Mouse (Mus musculus): ENCODE results near the gene Armc6.

Gene Armc6

DNA sequence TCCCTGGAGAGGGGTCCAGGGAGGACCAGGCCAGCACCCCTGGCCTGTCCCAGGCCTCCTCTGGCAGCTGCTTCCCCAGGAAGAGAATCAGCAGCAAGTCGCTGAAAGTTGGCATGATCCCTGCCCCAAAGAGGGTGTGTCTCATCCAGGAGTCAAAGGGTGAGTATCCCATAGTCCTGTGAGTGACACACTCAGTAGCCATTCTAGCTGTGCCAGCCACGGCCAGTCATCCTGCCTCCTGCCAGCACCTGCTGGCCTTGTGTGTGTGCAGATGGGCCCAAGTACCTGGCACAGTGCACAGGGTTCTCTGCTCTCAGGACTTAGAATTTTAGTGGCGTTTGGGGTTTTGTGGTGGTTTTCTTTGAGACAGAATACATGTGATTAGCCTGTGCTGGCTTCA is 23.2 kb upstream of the Armc6 start:
- Histone ChIP-seq H3K36me3 (ENCODE audit: control insufficient read depth, insufficient read depth, low read length, poor library complexity, severe bottlenecking) (peaks cover 10% of the 10 kb centered on the region), H3K27me3 (ENCODE audit: control insufficient read depth, insufficient read depth, low read length, poor library complexity, severe bottlenecking) (no peaks in the 10 kb centered on the region)
- DNase-seq (ENCODE audit: low read depth, low spot score): no peak

DNA sequence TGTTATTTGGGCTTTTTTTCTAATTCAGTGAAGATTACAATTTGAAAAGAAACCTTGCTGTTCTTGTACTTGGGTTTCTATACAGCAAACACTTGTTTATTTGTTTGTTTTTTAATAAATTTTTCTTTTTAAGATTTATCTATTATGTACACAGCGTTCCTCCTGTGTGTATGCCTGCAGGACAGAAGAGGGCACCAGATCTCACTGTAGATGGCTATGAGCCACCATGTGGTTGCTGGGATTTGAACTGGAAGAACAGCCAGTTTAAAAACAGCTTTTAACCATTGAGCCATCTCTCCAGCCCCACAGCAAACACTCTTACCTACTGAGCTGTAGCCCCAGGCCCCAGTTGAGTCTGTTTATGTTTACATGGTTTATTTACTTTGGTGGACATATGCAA is 20.4 kb upstream of the Armc6 start:
- peaks cover 14% of the 10 kb centered on the region for H3K36me3 ChIP-seq (ENCODE audit: control insufficient read depth, insufficient read depth, low read length, poor library complexity, severe bottlenecking)

DNA sequence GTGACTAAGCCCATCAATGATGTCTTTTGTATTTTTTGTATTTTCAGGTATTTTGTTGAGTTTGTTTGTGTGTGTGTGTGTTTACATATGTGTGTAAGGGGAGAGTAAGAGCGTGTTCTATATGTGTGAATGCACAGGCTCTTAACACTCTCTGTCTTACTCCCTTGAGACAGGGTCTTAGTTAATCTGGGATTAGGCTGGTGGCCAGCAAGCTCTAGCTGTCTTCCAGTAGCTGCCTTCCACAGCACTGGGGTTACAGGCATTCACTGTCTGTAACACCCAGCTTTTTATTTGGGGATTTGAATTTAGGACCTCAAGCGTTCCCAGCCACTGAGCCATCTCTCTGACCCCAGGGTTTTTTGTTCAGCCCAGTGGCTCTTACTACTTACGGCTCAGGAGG is 13.6 kb upstream of the Armc6 start:
- peaks cover 31% of the 10 kb centered on the region for H3K36me3 ChIP-seq (ENCODE audit: control insufficient read depth, insufficient read depth, low read length, poor library complexity, severe bottlenecking)
- DNase-seq (ENCODE audit: low read depth, low spot score): no peak
- no peaks in the 10 kb centered on the region for H3K27me3 ChIP-seq (ENCODE audit: control insufficient read depth, insufficient read depth, low read length, poor library complexity, severe bottlenecking)

More for the DNA sequence above, 20.4 kb upstream of the Armc6 start:
- H3K27me3 ChIP-seq (ENCODE audit: control insufficient read depth, insufficient read depth, low read length, poor library complexity, severe bottlenecking): no peaks in the 10 kb centered on the region
- DNase-seq (ENCODE audit: low read depth, low spot score): no peak

DNA sequence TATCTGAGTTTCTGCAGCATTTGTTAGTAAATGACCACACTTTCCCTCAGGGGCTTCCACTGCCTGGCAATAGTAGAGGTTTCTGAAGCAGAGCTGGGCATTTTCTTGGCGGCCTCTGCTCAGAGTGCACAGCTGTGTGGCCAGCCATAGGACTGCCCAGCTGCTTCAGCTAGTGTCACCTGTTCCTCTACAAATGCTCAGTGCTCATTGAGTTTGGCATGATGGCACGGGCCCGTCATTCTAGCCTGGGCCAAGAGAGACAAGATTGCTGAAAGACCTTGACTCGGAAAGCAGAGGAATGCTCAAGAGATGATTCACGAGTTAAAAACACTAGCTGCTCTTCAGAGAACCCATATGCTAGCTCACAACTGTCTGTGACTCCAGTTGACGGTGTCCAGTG is 12.4 kb upstream of the Armc6 start:
- H3K36me3 ChIP-seq (ENCODE audit: control insufficient read depth, insufficient read depth, low read length, poor library complexity, severe bottlenecking): peaks cover 34% of the 10 kb centered on the region
- no peaks in the 10 kb centered on the region for H3K27me3 ChIP-seq (ENCODE audit: control insufficient read depth, insufficient read depth, low read length, poor library complexity, severe bottlenecking)
- no peak for DNase-seq (ENCODE audit: low read depth, low spot score)

DNA sequence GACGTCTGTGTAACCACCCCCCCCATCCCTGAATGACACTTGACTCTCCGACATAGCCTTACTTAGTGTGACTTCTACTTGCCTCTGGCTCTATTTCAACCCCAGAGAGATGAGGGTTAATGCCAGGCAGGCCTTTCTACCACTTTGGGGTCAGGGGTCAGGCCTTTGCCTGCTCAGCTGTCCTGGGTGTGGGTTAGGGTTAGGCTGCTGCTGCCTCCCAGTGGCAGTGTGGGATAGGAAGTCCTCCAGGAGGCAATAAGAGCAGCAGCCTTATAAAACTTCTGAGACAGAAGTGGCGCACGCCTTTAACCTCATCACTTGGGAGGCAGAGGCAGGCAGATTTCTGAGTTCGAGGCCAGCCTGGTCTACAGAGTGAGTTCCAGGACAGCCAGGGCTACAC is 6.4 kb upstream of the Armc6 start:
- Histone ChIP-seq H3K27me3 (ENCODE audit: control insufficient read depth, insufficient read depth, low read length, poor library complexity, severe bottlenecking) (no peaks in the 10 kb centered on the region), H3K36me3 (ENCODE audit: control insufficient read depth, insufficient read depth, low read length, poor library complexity, severe bottlenecking) (peaks cover 22% of the 10 kb centered on the region)
- DNase-seq (ENCODE audit: low read depth, low spot score): peak; percentile 35

DNA sequence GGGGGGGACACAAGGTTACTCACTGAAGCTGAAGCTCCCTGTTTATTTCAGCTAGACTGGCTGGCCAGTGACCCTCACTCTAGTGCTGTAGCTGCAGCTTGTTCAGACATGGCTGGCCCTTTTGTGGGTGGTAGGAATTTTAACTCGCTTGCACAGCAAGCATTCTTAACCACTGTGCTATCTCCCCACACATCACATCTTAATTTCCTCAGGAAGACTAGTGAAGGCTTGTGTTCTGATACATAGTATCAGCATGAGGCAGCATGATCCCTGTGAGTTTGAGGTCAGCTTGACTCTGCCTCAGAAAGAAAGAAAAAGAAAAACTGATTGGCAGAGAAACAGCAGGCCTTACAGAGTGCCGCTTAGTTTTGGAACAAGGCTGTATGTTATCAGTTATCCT is 3.6 kb upstream of the Armc6 start:
- no peak for DNase-seq (ENCODE audit: low read depth, low spot score)
- H3K27me3 ChIP-seq (ENCODE audit: control insufficient read depth, insufficient read depth, low read length, poor library complexity, severe bottlenecking): no peaks in the 10 kb centered on the region
- H3K36me3 ChIP-seq (ENCODE audit: control insufficient read depth, insufficient read depth, low read length, poor library complexity, severe bottlenecking): peaks cover 12% of the 10 kb centered on the region

DNA sequence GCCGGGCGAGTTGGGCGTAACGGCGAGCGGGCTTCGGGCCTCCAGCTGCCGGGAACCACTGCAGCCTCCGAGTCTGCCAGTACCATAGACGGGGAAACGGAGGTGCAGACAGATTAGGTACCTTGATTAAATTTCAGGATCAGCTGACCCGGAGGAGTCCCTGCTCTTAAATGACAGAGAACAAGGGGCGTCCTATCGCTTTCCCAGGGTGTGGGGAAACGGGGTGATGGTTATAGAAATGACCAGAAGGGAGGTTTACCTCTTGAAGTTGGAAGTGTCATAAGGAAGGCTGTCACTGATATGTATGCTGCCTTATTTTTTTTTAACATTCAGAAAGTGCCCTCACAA is 489 bp upstream of the Armc6 start:
- Histone ChIP-seq H3K36me3 (ENCODE audit: control insufficient read depth, insufficient read depth, low read length, poor library complexity, severe bottlenecking) (peaks cover 2% of the 10 kb centered on the region; the same call in 1 of the 2 replicates), H3K27me3 (ENCODE audit: control insufficient read depth, insufficient read depth, low read length, poor library complexity, severe bottlenecking) (no peaks in the 10 kb centered on the region)
- no peak for DNase-seq (ENCODE audit: low read depth, low spot score)

DNA sequence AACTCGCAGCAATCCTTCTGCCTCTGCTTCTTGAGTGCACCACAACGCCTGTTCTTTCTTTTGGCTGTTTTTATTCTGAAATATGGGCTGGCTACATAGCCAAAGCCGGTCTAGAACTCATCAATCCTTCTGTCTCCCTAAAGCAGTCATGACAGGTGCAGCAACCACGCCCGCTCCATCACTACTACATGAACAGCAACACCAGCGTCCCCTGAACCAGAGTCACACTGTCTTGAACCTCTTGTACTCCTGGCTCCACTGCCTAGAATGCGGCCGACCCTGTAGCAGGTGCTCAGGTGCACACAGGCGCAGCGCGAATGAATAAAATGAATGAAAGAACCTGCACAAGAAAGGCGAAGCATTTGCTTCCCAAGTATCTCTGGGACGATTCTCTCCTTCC is 660 bp downstream of the Armc6 start:
- H3K27me3 ChIP-seq (ENCODE audit: control insufficient read depth, insufficient read depth, low read length, poor library complexity, severe bottlenecking): no peaks in the 10 kb centered on the region
- H3K36me3 ChIP-seq (ENCODE audit: control insufficient read depth, insufficient read depth, low read length, poor library complexity, severe bottlenecking): peaks cover 2% of the 10 kb centered on the region; the same call in 1 of the 2 replicates
- DNase-seq (ENCODE audit: low read depth, low spot score): no peak

DNA sequence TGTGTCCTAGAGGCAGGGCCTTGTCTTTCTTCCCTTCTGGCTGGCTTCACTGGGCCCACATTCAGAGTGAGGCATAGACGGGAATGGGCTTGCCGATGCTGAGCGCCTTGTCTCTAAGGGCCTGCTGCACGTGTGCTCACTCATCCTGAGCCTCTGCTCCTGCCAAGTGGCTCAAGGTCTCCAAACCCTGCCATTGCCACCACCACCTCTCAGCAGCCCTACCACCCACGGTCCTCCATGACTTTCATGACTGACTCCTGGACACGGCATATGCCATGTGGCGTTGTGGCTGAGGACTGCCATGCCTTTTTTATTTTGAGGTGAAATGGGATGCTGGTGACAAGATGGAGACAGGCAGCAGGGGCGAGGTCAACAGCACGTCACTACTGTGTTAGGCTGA is 3.4 kb downstream of the Armc6 start:
- no peak for DNase-seq (ENCODE audit: low read depth, low spot score)
- Histone ChIP-seq H3K36me3 (ENCODE audit: control insufficient read depth, insufficient read depth, low read length, poor library complexity, severe bottlenecking) (no peaks in the 10 kb centered on the region; the same call in 1 of the 2 replicates), H3K27me3 (ENCODE audit: control insufficient read depth, insufficient read depth, low read length, poor library complexity, severe bottlenecking) (no peaks in the 10 kb centered on the region)

DNA sequence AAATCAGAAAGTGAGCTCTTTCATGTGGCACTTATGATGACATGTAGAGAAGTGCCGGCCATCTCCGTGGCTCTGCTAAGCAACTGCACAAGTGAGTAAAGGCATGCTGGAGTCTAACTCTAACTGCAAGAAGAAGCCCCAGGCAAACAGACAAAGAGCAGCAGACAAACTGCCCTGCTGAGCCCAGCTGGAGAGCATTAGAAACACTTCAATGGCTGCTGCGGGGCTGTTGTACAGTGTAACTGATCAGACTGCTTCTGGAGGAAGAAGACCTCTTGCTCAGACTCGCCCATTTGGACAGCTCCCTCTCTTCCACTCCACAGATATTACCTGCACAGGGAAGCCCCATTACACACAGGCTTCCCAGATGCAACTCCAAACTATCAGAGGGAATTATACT is 6.3 kb downstream of the Armc6 start:
- no peak for DNase-seq (ENCODE audit: low read depth, low spot score)
- Histone ChIP-seq H3K27me3 (ENCODE audit: control insufficient read depth, insufficient read depth, low read length, poor library complexity, severe bottlenecking) (no peaks in the 10 kb centered on the region), H3K36me3 (ENCODE audit: control insufficient read depth, insufficient read depth, low read length, poor library complexity, severe bottlenecking) (peaks cover 1% of the 10 kb centered on the region; the same call in 1 of the 2 replicates)

DNA sequence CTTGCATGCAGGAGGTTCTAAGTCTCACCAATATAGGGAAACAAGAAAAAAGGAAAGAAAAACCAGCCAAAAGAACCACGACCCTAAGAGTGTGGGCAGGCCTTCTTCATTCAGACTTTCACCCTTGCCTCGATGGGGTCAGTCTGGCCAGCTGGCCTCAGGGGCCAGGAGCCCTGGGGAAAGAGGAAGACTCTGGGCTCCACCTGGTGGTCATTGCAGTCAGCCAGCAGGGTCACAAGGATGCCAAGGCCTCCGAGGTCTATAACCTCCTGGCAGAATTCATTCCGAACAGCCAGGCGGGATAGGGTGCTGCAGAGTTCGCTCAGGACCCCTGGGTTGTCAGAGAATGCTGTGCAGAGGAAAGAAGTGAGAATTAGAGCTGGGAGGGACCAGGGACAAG is 10.9 kb downstream of the Armc6 start:
- Histone ChIP-seq H3K27me3 (ENCODE audit: control insufficient read depth, insufficient read depth, low read length, poor library complexity, severe bottlenecking) (no peaks in the 10 kb centered on the region), H3K36me3 (ENCODE audit: control insufficient read depth, insufficient read depth, low read length, poor library complexity, severe bottlenecking) (0 out of 2 replicates have a peak, but pooled peaks cover 1% of the 10 kb centered on the region)
- peak; percentile 41 for DNase-seq (ENCODE audit: low read depth, low spot score)

DNA sequence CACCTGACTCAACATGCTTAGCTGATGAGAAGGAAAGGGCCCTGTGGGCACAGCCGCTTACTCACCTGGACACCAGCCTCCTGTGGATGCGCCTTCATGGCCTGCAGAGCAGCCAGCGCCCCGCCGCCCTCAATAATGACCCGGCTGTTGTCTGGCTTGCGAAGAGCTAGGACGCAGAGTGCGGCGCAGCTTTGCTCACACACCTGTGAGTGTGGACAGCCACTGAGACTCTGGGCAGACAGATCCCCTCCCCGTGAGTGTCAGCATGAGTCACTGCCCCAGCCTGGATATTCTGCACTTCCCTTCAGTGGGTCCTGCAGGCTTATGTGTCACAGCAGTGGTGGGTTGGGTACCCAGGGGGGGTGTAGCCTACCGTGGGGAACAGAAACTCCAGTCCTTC is 12.2 kb downstream of the Armc6 start:
- H3K27me3 ChIP-seq (ENCODE audit: control insufficient read depth, insufficient read depth, low read length, poor library complexity, severe bottlenecking): no peaks in the 10 kb centered on the region
- H3K36me3 ChIP-seq (ENCODE audit: control insufficient read depth, insufficient read depth, low read length, poor library complexity, severe bottlenecking): 0 out of 2 replicates have a peak, but pooled peaks cover 1% of the 10 kb centered on the region

DNA sequence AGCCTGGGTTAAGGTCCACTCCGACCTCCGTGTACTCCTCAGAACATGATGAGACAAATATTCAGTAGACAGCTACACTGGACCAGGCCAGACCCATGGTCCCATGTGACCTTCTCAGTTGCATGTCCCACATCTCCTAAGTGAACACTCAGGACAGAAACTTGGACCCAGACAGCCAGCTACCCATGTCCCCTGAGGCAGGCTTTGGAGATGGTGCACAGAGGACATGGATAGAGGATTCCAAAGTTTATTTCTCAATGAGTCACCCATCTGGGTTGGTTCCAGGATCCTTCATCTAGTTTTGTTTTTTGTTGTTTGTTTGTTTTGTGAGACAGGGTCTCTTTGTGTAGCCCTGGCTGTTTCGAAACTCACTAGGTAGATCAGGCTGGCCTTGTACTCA is 13.4 kb downstream of the Armc6 start:
- Histone ChIP-seq H3K36me3 (ENCODE audit: control insufficient read depth, insufficient read depth, low read length, poor library complexity, severe bottlenecking) (0 out of 2 replicates have a peak, but pooled peaks cover 1% of the 10 kb centered on the region), H3K27me3 (ENCODE audit: control insufficient read depth, insufficient read depth, low read length, poor library complexity, severe bottlenecking) (no peaks in the 10 kb centered on the region)
- DNase-seq (ENCODE audit: low read depth, low spot score): no peak

More for the DNA sequence above, 12.2 kb downstream of the Armc6 start:
- no peak for DNase-seq (ENCODE audit: low read depth, low spot score)

DNA sequence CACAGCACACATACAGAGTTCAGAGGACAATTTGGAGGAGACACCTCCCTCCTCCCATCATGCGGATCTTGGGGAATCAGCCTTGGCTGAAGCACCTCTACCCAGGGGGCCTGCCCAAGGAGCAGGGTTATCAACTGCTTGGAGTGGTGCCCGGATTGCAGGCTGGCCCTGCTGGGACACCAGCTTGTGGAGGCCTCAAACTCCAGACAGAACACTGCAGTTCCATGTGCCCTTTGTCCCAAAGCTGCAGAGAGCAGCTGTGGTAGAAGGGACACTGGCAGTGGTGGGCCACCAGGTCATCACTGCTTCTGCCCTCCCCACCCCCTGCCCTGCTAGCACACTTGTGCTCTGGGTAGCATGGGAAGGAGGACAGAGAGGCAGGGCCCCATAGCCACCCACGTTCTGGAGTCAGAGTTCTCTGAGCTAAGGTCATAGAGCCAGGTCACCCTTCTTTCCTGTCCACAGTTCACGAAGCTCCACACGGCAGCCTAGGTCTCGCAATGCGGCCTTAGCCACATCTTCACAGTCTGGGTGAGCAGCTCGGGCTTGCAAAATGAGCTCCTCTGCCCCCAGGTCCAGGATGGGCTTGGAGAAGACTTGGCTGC is 13.9 kb downstream of the Armc6 start:
- no peak for DNase-seq (ENCODE audit: low read depth, low spot score)
- Histone ChIP-seq H3K27me3 (ENCODE audit: control insufficient read depth, insufficient read depth, low read length, poor library complexity, severe bottlenecking) (no peaks in the 10 kb centered on the region), H3K36me3 (ENCODE audit: control insufficient read depth, insufficient read depth, low read length, poor library complexity, severe bottlenecking) (0 out of 2 replicates have a peak, but pooled peaks cover 1% of the 10 kb centered on the region)

DNA sequence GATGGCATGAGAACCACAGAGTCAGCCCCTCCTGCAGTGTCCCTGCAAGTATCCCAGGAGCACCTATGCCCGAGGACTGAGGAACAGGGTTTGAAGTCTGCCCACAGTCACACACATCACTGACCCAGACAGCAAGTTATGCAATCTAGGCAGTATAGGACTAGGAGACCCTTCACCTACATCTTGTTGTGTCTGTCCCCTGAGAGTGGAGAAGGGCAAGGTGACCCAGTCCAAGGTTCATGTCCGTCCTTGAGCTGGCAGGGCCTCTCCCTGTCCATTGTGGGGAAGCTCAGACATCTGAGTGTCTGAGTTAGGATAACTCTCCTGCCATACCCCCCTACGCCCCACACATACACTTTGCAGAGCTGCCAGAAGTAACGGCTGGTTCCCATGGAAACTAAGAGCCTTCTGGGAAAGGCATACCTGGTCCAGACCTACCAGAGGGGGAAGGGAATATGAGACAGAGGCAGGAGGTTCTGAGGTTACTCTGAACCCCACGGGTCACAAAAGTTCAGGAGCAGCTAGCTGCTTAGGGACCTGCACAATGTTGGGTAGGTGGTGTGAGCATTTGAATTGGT is 15.1 kb downstream of the Armc6 start:
- no peak for DNase-seq (ENCODE audit: low read depth, low spot score)
- no peaks in the 10 kb centered on the region for H3K27me3 ChIP-seq (ENCODE audit: control insufficient read depth, insufficient read depth, low read length, poor library complexity, severe bottlenecking)
- no peaks in the 10 kb centered on the region for H3K36me3 ChIP-seq (ENCODE audit: control insufficient read depth, insufficient read depth, low read length, poor library complexity, severe bottlenecking)

DNA sequence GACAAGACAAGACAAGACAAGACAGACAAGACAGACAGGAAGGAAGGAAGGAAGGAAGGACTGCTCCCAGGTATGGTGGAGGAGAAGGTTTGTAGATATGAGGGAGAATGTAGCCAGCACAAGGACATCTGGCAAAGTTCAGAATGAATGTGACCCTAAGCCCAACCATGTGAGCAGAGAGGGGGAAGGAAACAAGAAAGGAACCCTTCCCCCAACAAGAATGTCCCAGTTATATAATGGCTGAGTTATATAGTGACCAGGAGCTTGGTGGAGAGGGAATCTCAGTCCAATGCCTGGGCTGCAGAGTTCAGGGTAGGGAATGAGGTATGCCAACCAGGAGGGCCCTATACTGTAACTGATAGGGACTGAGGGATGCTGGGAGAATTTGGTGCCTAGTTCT is 16.8 kb downstream of the Armc6 start:
- no peaks in the 10 kb centered on the region for H3K36me3 ChIP-seq (ENCODE audit: control insufficient read depth, insufficient read depth, low read length, poor library complexity, severe bottlenecking)
- H3K27me3 ChIP-seq (ENCODE audit: control insufficient read depth, insufficient read depth, low read length, poor library complexity, severe bottlenecking): no peaks in the 10 kb centered on the region
- DNase-seq (ENCODE audit: low read depth, low spot score): no peak

All from splenic B cell, adult 2 months (primary cell).